Mouse (Mus musculus): ENCODE measurements around the gene Npdc1. TPM values are rescaled to one million over a fixed set of nuclear protein-coding genes. Genes with fewer than 3 reads are reported as not detected.
A peak's percentile ranks its signal among the peaks of the same experiment; 100 is the strongest.

The Npdc1 gene
- polyA plus RNA-seq, 1 experiment from 2014 or later = 29.5 TPM

DNA sequence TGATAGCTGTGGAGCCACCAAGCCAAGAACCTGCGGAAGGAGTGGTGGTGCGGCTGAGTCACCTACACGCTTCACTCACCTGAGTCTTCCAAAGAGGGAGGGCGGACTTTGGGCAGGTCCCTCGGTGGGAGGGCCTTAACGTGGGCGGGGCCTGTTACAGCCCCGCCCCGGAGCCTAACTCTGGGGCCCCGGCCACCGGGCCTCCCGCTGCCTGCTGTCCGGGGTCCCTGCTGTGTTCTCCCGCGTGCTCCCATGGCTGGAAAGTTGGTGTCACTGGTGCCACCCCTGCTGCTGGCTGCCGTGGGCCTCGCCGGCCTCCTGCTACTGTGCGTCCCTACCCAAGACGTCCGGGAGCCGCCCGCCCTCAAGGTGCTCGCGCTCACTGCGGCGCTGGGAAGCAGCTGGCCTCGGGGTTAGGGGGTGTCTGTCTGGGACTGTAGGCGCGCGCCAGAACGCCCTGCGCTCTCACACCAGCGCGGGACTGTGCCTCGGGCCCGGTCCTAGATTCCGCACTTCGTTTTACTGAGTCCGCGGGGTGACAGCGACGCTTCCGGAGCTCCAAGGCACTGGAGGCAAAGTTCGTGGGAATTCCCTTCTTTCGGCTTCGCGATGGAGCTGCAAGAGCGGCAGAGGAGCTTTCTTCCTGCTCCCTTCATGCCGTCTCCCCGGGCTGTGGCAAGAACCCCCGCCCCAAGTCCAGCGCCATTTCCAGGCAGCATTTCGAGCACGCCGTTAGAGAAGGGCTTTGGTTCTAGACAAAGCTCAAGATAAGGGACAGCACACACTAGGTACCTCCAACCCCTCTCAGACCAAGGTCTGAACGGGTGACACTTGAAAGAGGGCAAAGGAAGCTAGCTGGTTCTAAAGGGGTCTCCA is 3.2 kb upstream of the Npdc1 start, which contains the start of gene Entpd2:
Gene Entpd2, plus strand, starts transcription at position 154 of the 876 bp plus-strand sequence.
- ATAC-seq (ENCODE audit: insufficient number of reproducible peaks, insufficient read depth, low FRiP score, low read depth) = peak; percentile 57
- Histone ChIP-seq H3K9ac (ENCODE audit: low read length) (peak within 1 kb of the TSS; percentile 40; the same call in 1 of the 2 replicates), H3K4me2 (ENCODE audit: low read length) (peak within 1 kb of the TSS; percentile 66), H3K27me3 (ENCODE audit: control insufficient read depth, insufficient read depth, low read length) (peaks cover 72% of the 10 kb centered on the region), H3K36me3 (ENCODE audit: control insufficient read depth, insufficient read depth, low read length) (no peaks in the 10 kb centered on the region), H3K4me3 (ENCODE audit: control insufficient read depth in 1 of 2, insufficient read depth in 1 of 2, low read depth in 1 of 2, low read length in 2 of 2) (peak within 1 kb of the TSS; percentile 30 to 34), H3K27ac (replicated peaks in 1 of 2; ENCODE audit: control insufficient read depth in 1 of 2, insufficient read depth in 1 of 2, low read depth in 2 of 2, low read length in 2 of 2) (no peak within 1 kb of the TSS), H3K9me3 (ENCODE audit: control insufficient read depth, low read length) (no peaks in the 10 kb centered on the region), H3K4me1 (ENCODE audit: control insufficient read depth in 2 of 2, insufficient read depth in 2 of 2, low read length in 2 of 2) (peaks cover 9 to 18% of the 10 kb centered on the region in 2 experiments)
- 2% methylated on average over 57 of the region's 57 CpGs for WGBS

DNA sequence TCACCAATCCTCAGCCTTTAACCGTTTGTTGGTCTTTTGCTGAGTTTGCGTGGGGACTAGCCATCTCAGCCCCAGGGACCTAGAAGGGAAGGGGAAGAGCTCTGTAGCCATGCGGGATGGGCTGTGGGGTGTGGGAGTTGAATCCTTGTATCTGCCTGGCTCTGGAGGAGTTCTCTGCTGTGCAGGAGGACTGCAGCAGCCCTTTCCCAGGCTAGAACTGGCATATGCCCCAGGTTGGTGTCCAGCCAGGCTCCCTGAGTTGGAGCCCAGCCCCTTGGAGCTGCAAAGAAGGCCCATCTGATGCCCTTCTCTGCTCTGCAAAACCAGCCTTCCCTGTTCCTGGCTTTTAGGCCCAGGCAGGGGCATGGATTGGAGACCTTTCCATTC is 2.6 kb upstream of the Npdc1 start:
- no peak overlapping the region for H3K27ac ChIP-seq (replicated peaks in 1 of 2; ENCODE audit: control insufficient read depth in 1 of 2, insufficient read depth in 1 of 2, low read depth in 2 of 2, low read length in 2 of 2)
- no peak overlapping the region; the same call in 1 of the 2 replicates for H3K9ac ChIP-seq (ENCODE audit: low read length)
- H3K4me2 ChIP-seq (ENCODE audit: low read length) = peak overlapping the region; percentile 66
- H3K36me3 ChIP-seq (ENCODE audit: control insufficient read depth, insufficient read depth, low read length) = no peaks in the 10 kb centered on the region
- H3K27me3 ChIP-seq (ENCODE audit: control insufficient read depth, insufficient read depth, low read length) = peaks cover 76% of the 10 kb centered on the region
- H3K4me3 ChIP-seq (ENCODE audit: control insufficient read depth in 1 of 2, insufficient read depth in 1 of 2, low read depth in 1 of 2, low read length in 2 of 2) = peak overlapping the region in 1 of 2 experiments; percentile 34; a peak in 1 of 4 replicates
- H3K4me1 ChIP-seq (ENCODE audit: control insufficient read depth in 2 of 2, insufficient read depth in 2 of 2, low read length in 2 of 2) = peaks cover 9 to 18% of the 10 kb centered on the region in 2 experiments
- 34% methylated on average over 3 of the region's 3 CpGs for WGBS
- no peak for ATAC-seq (ENCODE audit: insufficient number of reproducible peaks, insufficient read depth, low FRiP score, low read depth)
- H3K9me3 ChIP-seq (ENCODE audit: control insufficient read depth, low read length) = no peaks in the 10 kb centered on the region

DNA sequence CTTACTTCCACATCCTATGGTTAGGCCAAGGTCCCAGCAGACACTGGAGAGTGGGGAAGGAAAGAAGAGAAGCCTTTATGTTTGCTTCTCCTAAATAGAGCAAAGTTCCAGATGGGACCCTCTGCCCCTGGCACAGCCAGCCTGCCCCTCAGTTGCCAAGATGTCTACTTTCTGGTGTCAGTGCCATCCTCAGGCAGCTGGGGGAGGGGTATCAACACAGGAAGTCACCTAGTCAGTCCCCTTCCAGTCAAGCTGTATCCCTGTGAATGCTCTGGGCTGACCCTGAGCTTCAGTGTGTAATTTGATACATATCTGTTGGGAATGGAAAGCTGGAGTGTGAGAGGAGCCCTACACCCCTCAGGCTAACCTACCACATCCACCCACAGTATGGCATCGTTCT is 2.1 kb upstream of the Npdc1 start:
- Histone ChIP-seq H3K27ac (replicated peaks in 1 of 2; ENCODE audit: control insufficient read depth in 1 of 2, insufficient read depth in 1 of 2, low read depth in 2 of 2, low read length in 2 of 2) (no peak overlapping the region), H3K36me3 (ENCODE audit: control insufficient read depth, insufficient read depth, low read length) (no peaks in the 10 kb centered on the region), H3K27me3 (ENCODE audit: control insufficient read depth, insufficient read depth, low read length) (peaks cover 76% of the 10 kb centered on the region), H3K9me3 (ENCODE audit: control insufficient read depth, low read length) (no peaks in the 10 kb centered on the region), H3K9ac (ENCODE audit: low read length) (no peak overlapping the region), H3K4me3 (ENCODE audit: control insufficient read depth in 1 of 2, insufficient read depth in 1 of 2, low read depth in 1 of 2, low read length in 2 of 2) (no peak overlapping the region), H3K4me1 (ENCODE audit: control insufficient read depth in 2 of 2, insufficient read depth in 2 of 2, low read length in 2 of 2) (peaks cover 9 to 18% of the 10 kb centered on the region in 2 experiments), H3K4me2 (ENCODE audit: low read length) (no peak overlapping the region)
- WGBS = 53% methylated on average over 1 of the region's 1 CpGs
- no peak for ATAC-seq (ENCODE audit: insufficient number of reproducible peaks, insufficient read depth, low FRiP score, low read depth)

DNA sequence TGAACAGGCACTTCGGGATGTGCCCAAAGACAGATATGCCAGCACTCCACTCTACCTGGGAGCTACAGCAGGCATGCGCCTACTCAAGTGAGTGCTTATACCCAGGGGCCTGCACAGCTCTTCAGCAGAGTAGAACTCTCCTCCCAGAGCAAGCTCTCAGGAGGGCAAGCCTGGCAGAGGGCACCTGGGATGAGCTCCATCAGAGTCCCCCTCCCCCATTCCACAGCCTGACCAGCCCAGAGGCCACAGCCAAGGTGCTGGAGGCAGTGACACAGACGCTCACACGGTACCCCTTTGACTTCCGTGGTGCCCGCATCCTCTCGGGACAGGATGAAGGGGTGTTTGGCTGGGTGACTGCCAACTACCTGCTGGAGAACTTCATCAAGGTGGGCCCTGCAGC is 1.1 kb upstream of the Npdc1 start:
- Histone ChIP-seq H3K36me3 (ENCODE audit: control insufficient read depth, insufficient read depth, low read length) (no peaks in the 10 kb centered on the region), H3K27me3 (ENCODE audit: control insufficient read depth, insufficient read depth, low read length) (peaks cover 86% of the 10 kb centered on the region), H3K4me1 (ENCODE audit: control insufficient read depth in 2 of 2, insufficient read depth in 2 of 2, low read length in 2 of 2) (peaks cover 9 to 24% of the 10 kb centered on the region in 2 experiments), H3K4me3 (ENCODE audit: control insufficient read depth in 1 of 2, insufficient read depth in 1 of 2, low read depth in 1 of 2, low read length in 2 of 2) (no peak overlapping the region), H3K4me2 (ENCODE audit: low read length) (no peak overlapping the region), H3K9me3 (ENCODE audit: control insufficient read depth, low read length) (no peaks in the 10 kb centered on the region), H3K27ac (replicated peaks in 1 of 2; ENCODE audit: control insufficient read depth in 1 of 2, insufficient read depth in 1 of 2, low read depth in 2 of 2, low read length in 2 of 2) (no peak overlapping the region), H3K9ac (ENCODE audit: low read length) (no peak overlapping the region)
- 86% methylated on average over 7 of the region's 7 CpGs for WGBS
- no peak for ATAC-seq (ENCODE audit: insufficient number of reproducible peaks, insufficient read depth, low FRiP score, low read depth)

DNA sequence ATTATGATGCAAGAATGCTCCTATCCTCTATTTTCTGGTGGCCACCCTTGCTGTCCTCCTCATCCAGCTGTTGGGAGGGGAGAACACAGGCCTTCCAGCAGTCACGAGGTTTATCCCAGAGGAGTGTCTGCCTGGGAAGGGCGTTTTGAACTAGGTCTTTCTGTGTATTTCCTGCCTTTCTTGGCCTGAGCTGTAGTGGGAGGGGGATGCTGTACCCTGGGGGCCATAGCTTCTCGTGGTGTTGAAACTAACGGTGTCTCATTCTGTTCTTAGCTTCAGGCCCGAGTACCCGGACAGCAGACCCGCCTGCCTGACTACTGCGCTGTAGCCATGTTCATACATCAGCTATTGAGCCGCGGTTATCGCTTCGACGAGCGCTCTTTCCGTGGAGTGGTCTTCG is 1.1 kb downstream of the Npdc1 start:
- Histone ChIP-seq H3K36me3 (ENCODE audit: control insufficient read depth, insufficient read depth, low read length) (no peaks in the 10 kb centered on the region), H3K4me1 (ENCODE audit: control insufficient read depth in 2 of 2, insufficient read depth in 2 of 2, low read length in 2 of 2) (peaks cover 2 to 16% of the 10 kb centered on the region in 2 experiments; a peak in 3 of 4 replicates), H3K4me2 (ENCODE audit: low read length) (peak overlapping the region; percentile 22; the same call in 1 of the 2 replicates), H3K9ac (ENCODE audit: low read length) (no peak overlapping the region), H3K27ac (replicated peaks in 1 of 2; ENCODE audit: control insufficient read depth in 1 of 2, insufficient read depth in 1 of 2, low read depth in 2 of 2, low read length in 2 of 2) (no peak overlapping the region), H3K9me3 (ENCODE audit: control insufficient read depth, low read length) (no peaks in the 10 kb centered on the region), H3K4me3 (ENCODE audit: control insufficient read depth in 1 of 2, insufficient read depth in 1 of 2, low read depth in 1 of 2, low read length in 2 of 2) (no peak overlapping the region), H3K27me3 (ENCODE audit: control insufficient read depth, insufficient read depth, low read length) (peaks cover 93% of the 10 kb centered on the region)
- WGBS = 18% methylated on average over 16 of the region's 16 CpGs
- ATAC-seq (ENCODE audit: insufficient number of reproducible peaks, insufficient read depth, low FRiP score, low read depth) = no peak

DNA sequence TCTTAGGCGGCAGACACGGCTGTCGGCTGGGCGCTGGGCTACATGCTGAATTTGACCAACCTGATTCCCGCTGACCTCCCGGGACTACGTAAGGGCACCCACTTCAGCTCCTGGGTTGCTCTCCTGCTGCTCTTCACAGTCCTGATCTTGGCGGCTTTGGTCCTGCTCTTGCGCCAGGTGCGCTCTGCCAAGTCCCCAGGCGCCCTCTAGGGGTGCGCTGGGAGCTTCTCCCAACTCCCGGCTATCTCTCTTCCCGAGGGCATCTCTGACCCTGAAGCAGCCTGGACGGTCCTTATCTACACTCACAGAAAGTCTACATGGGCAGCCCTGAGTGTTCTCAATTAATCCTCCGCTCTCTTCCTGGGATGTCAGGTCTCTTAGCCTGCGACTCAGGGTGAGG is 1.6 kb downstream of the Npdc1 start:
- H3K4me3 ChIP-seq (ENCODE audit: control insufficient read depth in 1 of 2, insufficient read depth in 1 of 2, low read depth in 1 of 2, low read length in 2 of 2) = no peak overlapping the region
- peaks cover 89% of the 10 kb centered on the region for H3K27me3 ChIP-seq (ENCODE audit: control insufficient read depth, insufficient read depth, low read length)

DNA sequence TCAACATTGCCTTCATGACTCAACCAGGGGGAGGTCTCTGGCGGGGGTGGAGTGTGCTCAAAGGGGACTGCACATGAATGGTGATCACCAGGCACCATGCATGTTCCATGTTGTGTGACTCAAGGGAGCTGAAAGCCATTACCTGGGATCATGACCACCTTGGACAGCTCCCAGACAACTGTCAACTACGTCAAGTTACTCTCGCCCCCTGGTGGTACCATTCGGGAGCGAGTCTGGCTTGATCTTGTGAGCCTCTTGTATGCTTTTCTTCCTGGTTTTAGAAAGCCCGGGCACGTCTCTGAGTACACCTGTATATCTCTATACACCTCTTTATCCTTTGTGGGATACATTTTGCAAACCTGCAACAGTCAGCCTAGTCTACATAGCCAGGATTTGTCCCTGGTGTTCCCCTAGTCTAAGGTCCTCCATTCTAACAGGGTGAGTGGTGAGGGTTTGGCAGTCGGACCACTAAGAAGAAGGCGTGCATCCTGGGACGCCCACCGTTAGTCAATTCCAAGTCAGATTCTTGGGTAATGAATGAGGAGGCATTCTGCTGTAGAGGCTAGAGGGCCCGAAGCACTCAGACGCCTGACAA is 3.3 kb downstream of the Npdc1 start:
- no peaks in the 10 kb centered on the region for H3K36me3 ChIP-seq (ENCODE audit: control insufficient read depth, insufficient read depth, low read length)
- peak overlapping the region; percentile 71 for H3K4me2 ChIP-seq (ENCODE audit: low read length)
- WGBS = under 1% methylated on average over 13 of the region's 13 CpGs
- H3K9me3 ChIP-seq (ENCODE audit: control insufficient read depth, low read length) = no peaks in the 10 kb centered on the region
- no peak overlapping the region for H3K27ac ChIP-seq (replicated peaks in 1 of 2; ENCODE audit: control insufficient read depth in 1 of 2, insufficient read depth in 1 of 2, low read depth in 2 of 2, low read length in 2 of 2)
- H3K4me1 ChIP-seq (ENCODE audit: control insufficient read depth in 2 of 2, insufficient read depth in 2 of 2, low read length in 2 of 2) = peaks cover 0 to 6% of the 10 kb centered on the region in 2 experiments; a peak in 1 of 4 replicates
- ATAC-seq (ENCODE audit: insufficient number of reproducible peaks, insufficient read depth, low FRiP score, low read depth) = no peak
- H3K4me3 ChIP-seq (ENCODE audit: control insufficient read depth in 1 of 2, insufficient read depth in 1 of 2, low read depth in 1 of 2, low read length in 2 of 2) = peak overlapping the region; percentile 52 to 56
- H3K9ac ChIP-seq (ENCODE audit: low read length) = no peak overlapping the region
- H3K27me3 ChIP-seq (ENCODE audit: control insufficient read depth, insufficient read depth, low read length) = peaks cover 78% of the 10 kb centered on the region

More for the DNA sequence above, 1.6 kb downstream of the Npdc1 start:
- Histone ChIP-seq H3K4me1 (ENCODE audit: control insufficient read depth in 2 of 2, insufficient read depth in 2 of 2, low read length in 2 of 2) (peaks cover under 1 to 13% of the 10 kb centered on the region in 2 experiments; a peak in 3 of 4 replicates), H3K27ac (replicated peaks in 1 of 2; ENCODE audit: control insufficient read depth in 1 of 2, insufficient read depth in 1 of 2, low read depth in 2 of 2, low read length in 2 of 2) (no peak overlapping the region), H3K4me2 (ENCODE audit: low read length) (peak overlapping the region; percentile 22; the same call in 1 of the 2 replicates), H3K36me3 (ENCODE audit: control insufficient read depth, insufficient read depth, low read length) (no peaks in the 10 kb centered on the region), H3K9me3 (ENCODE audit: control insufficient read depth, low read length) (no peaks in the 10 kb centered on the region), H3K9ac (ENCODE audit: low read length) (no peak overlapping the region)
- no peak for ATAC-seq (ENCODE audit: insufficient number of reproducible peaks, insufficient read depth, low FRiP score, low read depth)
- WGBS = 2% methylated on average over 17 of the region's 17 CpGs
